Mouse (Mus musculus): ENCODE results near the gene Trappc2l. TPM values are rescaled to one million over a fixed set of nuclear protein-coding genes. Genes with fewer than 3 reads are reported as not detected.
A peak's percentile ranks its signal among the peaks of the same experiment; 100 is the strongest.

Gene Trappc2l
- total RNA-seq, 2 experiments from 2014 or later: 79.6 to 86.0 TPM

GRCm38 (mm10) chr8:122579196-122579595, 32.2 kb upstream of the Trappc2l start:
- DNase-seq (ENCODE audit: low spot score in 2 of 2): no peak

- DNase-seq (ENCODE audit: low spot score in 2 of 2): no peak
Measured at GRCm38 (mm10) chr8:122580926-122581325, 30.5 kb upstream of the Trappc2l start.

GRCm38 (mm10) chr8:122584981-122585380, 26.5 kb upstream of the Trappc2l start:
- DNase-seq (ENCODE audit: low spot score in 2 of 2): no peak

GRCm38 (mm10) chr8:122585411-122585891, 26.0 kb upstream of the Trappc2l start:
- DNase-seq (ENCODE audit: low spot score in 2 of 2): no peak

- no peak for DNase-seq (ENCODE audit: low spot score in 2 of 2)
Measured at GRCm38 (mm10) chr8:122586171-122586570, 25.3 kb upstream of the Trappc2l start.

- no peak for DNase-seq (ENCODE audit: low spot score in 2 of 2)
Measured at GRCm38 (mm10) chr8:122586749-122587148, 24.7 kb upstream of the Trappc2l start.

- DNase-seq (ENCODE audit: low spot score in 2 of 2): no peak
Measured at GRCm38 (mm10) chr8:122593240-122593639, 18.2 kb upstream of the Trappc2l start.

GRCm38 (mm10) chr8:122593783-122594507, 17.5 kb upstream of the Trappc2l start:
- DNase-seq (ENCODE audit: low spot score in 2 of 2): no peak

- no peak for DNase-seq (ENCODE audit: low spot score in 2 of 2)
Measured at GRCm38 (mm10) chr8:122596031-122596430, 15.4 kb upstream of the Trappc2l start.

GRCm38 (mm10) chr8:122600666-122601065, 10.8 kb upstream of the Trappc2l start:
- DNase-seq (ENCODE audit: low spot score in 2 of 2): no peak

- DNase-seq (ENCODE audit: low spot score in 2 of 2): no peak
Measured at GRCm38 (mm10) chr8:122604640-122605039, 6.8 kb upstream of the Trappc2l start.

GRCm38 (mm10) chr8:122605367-122605766, 6.1 kb upstream of the Trappc2l start:
- no peak for DNase-seq (ENCODE audit: low spot score in 2 of 2)

- DNase-seq (ENCODE audit: low spot score in 2 of 2): no peak
Measured at GRCm38 (mm10) chr8:122606810-122607209, 4.6 kb upstream of the Trappc2l start.

- no peak for DNase-seq (ENCODE audit: low spot score in 2 of 2)
Measured at GRCm38 (mm10) chr8:122610209-122610608, 1.2 kb upstream of the Trappc2l start.

GRCm38 (mm10) chr8:122610612-122611277, 695 bp upstream of the Trappc2l start:
- DNase-seq (ENCODE audit: low spot score in 2 of 2): no peak

- DNase-seq (ENCODE audit: low spot score in 2 of 2): no peak
Measured at GRCm38 (mm10) chr8:122616181-122616905, 4.9 kb downstream of the Trappc2l start.

GRCm38 (mm10) chr8:122617947-122618546, 6.6 kb downstream of the Trappc2l start:
- DNase-seq (ENCODE audit: low spot score in 2 of 2): peak; percentile 70 to 85

- DNase-seq (ENCODE audit: low spot score in 2 of 2): no peak
Measured at GRCm38 (mm10) chr8:122618660-122619378, 7.4 kb downstream of the Trappc2l start.

GRCm38 (mm10) chr8:122620446-122620845, 9.0 kb downstream of the Trappc2l start:
- no peak for DNase-seq (ENCODE audit: low spot score in 2 of 2)

GRCm38 (mm10) chr8:122622727-122623126, 11.3 kb downstream of the Trappc2l start, which contains the start of gene Pabpn1l:
Pabpn1l (minus strand) TSS chr8:122622739.
- DNase-seq (ENCODE audit: low spot score in 2 of 2): no peak
